In the genomic region with DNA sequence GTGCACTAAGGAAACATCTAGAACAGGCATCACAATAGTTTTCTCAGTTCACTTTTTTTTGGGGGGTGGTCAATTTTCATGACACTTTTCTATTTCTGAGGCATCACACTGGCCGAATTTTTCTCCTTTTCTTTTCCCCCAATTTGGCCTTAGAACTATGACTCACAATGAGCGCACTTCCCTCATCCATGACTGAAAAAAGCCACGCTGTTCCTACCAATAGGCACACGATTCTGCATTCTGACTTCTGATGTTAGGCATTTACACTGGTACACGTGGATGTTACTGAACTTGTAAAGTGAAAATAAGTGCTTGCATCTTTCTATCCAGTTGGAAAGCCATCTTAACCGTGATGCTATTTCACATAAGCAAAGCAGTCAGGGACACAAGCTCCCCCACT, we compare ENCODE assay signal across 27 mouse cellular contexts.
DNase-seq lines count a peak whose midpoint lies in the region; ATAC-seq and TF ChIP-seq lines count a peak whose summit lies in the region.
"Had no signal": no experiment of that assay in that cellular context is flagged by ENCODE, and none has a peak within 500 bp of the region (broad histone marks: within the 10 kb centered on the region; RNA-seq: fewer than 3 reads in every experiment).

No protein-coding gene starts in this region.

- H3K4me1 ChIP-seq in kidney, embryonic 15.5 days: peaks cover 41% of the 10 kb centered on the region
- H3K4me1 ChIP-seq: embryonic facial prominence, embryonic 15.5 days had no signal

- DNase-seq in adrenal gland, adult (ENCODE audit: inconsistent age in 2 of 2, low spot score in 1 of 2): peak; percentile 13 to 43
- no peak for DNase-seq in adrenal gland, postnatal 25 days
- DNase-seq in 3134 (ENCODE audit: extremely low read depth, insufficient read length, low spot score): peak; percentile 7
- DNase-seq in cerebellum, postnatal 10 days: no peak
- DNase-seq: adrenal gland, postnatal 10 days; cerebellum, adult 11-12 months; cerebellum, adult 8-10 months; cerebellum, postnatal 14 days; forebrain, postnatal 0 days; gastrocnemius, postnatal 25 days; heart, postnatal 10 days; heart, postnatal 36 days; kidney, adult 11 months; kidney, adult 8-10 months had no signal

- no peak for TF ChIP-seq CTCF in C2C12 (IDR thresholded peaks at IDR 0.05; ENCODE audit: control insufficient read depth, insufficient read depth, insufficient read length)

- no peak overlapping the region for H3K4me3 ChIP-seq in C2C12 (ENCODE audit: insufficient read depth, poor library complexity, severe bottlenecking)
- H3K4me3 ChIP-seq in kidney, embryonic 15.5 days (replicated peaks): no peak overlapping the region
- H3K4me3 ChIP-seq: embryonic facial prominence, embryonic 12.5 days; embryonic facial prominence, embryonic 15.5 days; heart, embryonic 12.5 days; heart, embryonic 15.5 days; hindbrain, embryonic 10.5 days; hindbrain, embryonic 13.5 days; intestine, embryonic 15.5 days had no signal

- no peaks in the 10 kb centered on the region for H3K9me3 ChIP-seq in kidney, embryonic 15.5 days (replicated peaks)
- H3K9me3 ChIP-seq: embryonic facial prominence, embryonic 12.5 days; embryonic facial prominence, embryonic 15.5 days; G1E; heart, embryonic 12.5 days; heart, embryonic 15.5 days; hindbrain, embryonic 10.5 days; hindbrain, embryonic 13.5 days; intestine, embryonic 15.5 days had no signal

- H3ac ChIP-seq in C2C12 (ENCODE audit: control insufficient read depth, insufficient read length, low read depth): peak overlapping the region; percentile 49

- no peak overlapping the region for H3K27ac ChIP-seq in kidney, embryonic 15.5 days
- H3K27ac ChIP-seq: embryonic facial prominence, embryonic 12.5 days; embryonic facial prominence, embryonic 15.5 days; heart, embryonic 15.5 days; hindbrain, embryonic 13.5 days; intestine, embryonic 15.5 days had no signal

- no peak overlapping the region for H3K9ac ChIP-seq in kidney, embryonic 15.5 days
- H3K9ac ChIP-seq: embryonic facial prominence, embryonic 12.5 days; embryonic facial prominence, embryonic 15.5 days; forebrain, postnatal 0 days; heart, embryonic 12.5 days; heart, embryonic 15.5 days; hindbrain, embryonic 13.5 days; intestine, embryonic 15.5 days had no signal

- WGBS in kidney, embryonic 15.5 days: 83% methylated on average over 6 of the region's 6 CpGs

- H3K4me2 ChIP-seq in kidney, embryonic 15.5 days: no peak overlapping the region
- H3K4me2 ChIP-seq: embryonic facial prominence, embryonic 12.5 days; embryonic facial prominence, embryonic 15.5 days; heart, embryonic 12.5 days; heart, embryonic 15.5 days; hindbrain, embryonic 13.5 days; intestine, embryonic 15.5 days had no signal

- H3K27me3 ChIP-seq in C2C12 (ENCODE audit: control insufficient read depth, insufficient read depth, insufficient read length): no peaks in the 10 kb centered on the region
- no peaks in the 10 kb centered on the region for H3K27me3 ChIP-seq in kidney, embryonic 15.5 days
- H3K27me3 ChIP-seq: CH12.LX; embryonic facial prominence, embryonic 12.5 days; embryonic facial prominence, embryonic 15.5 days; heart, embryonic 12.5 days; heart, embryonic 15.5 days; hindbrain, embryonic 13.5 days; intestine, embryonic 15.5 days had no signal

- H3K79me2 ChIP-seq in C2C12 (ENCODE audit: control insufficient read depth, insufficient read depth): no peaks in the 10 kb centered on the region

- no peak for ATAC-seq in kidney, embryonic 15.5 days (replicated peaks; ENCODE audit: low FRiP score)
- ATAC-seq: forebrain, embryonic 14.5 days; forebrain, postnatal 0 days; hindbrain, embryonic 16.5 days; intestine, embryonic 15.5 days had no signal

- no peaks in the 10 kb centered on the region for H3K79me3 ChIP-seq in C2C12 (ENCODE audit: low read depth)

- H3K36me3 ChIP-seq in C2C12 (ENCODE audit: control insufficient read depth, insufficient read depth): no peaks in the 10 kb centered on the region
- H3K36me3 ChIP-seq in kidney, embryonic 15.5 days: no peaks in the 10 kb centered on the region
- H3K36me3 ChIP-seq: embryonic facial prominence, embryonic 12.5 days; embryonic facial prominence, embryonic 15.5 days; heart, embryonic 15.5 days; hindbrain, embryonic 10.5 days; hindbrain, embryonic 13.5 days; intestine, embryonic 15.5 days had no signal

TF ChIP-seq in C2C12, 6 proteins besides CTCF, POLR2A, EP300 and RAD21:
- TF ChIP-seq MAX (IDR thresholded peaks at IDR 0.05) (peak; percentile 66), CEBPB (IDR thresholded peaks at IDR 0.05; ENCODE audit: low read depth) (no peak)

Comparison
In these comparisons a context has a peak if more than half of its experiments do, and no peak if none do; other contexts are left out.
1. DNase-seq: peak in adrenal gland, adult (2 of 2) and 3134 (single experiment); none in adrenal gland, postnatal 25 days (single experiment) and cerebellum, postnatal 10 days (0 of 2).